Mouse (Mus musculus): ENCODE measurements around the gene Atp9a.

- no peak for TF ChIP-seq CTCF (IDR thresholded peaks at IDR 0.05; ENCODE audit: low read depth)
- TF ChIP-seq EP300 (optimal IDR thresholded peaks at IDR 0.05), result no peak
These were observed 117.1 kb downstream of the Atp9a start for GRCm38 (mm10) chr2:168625091-168625490.

Data from stomach, postnatal 0 days (tissue).